Mouse (Mus musculus) C2C12 (cell line): ENCODE results near the gene Mum1.

Experiments used
- CEBPB ChIP-seq: IDR thresholded peaks from one replicate; pipeline ENCODE4 v1.6.1; 2011; ENCODE audit warnings: low read depth, mild to moderate bottlenecking, control low read depth, moderate library complexity
- CTCF ChIP-seq: IDR thresholded peaks from one replicate; pipeline ENCODE4 v1.5.1; 2011; ENCODE audit not compliant: control insufficient read depth, insufficient read depth, insufficient read length
- MAX ChIP-seq: IDR thresholded peaks from one replicate; pipeline ENCODE4 v1.6.1; 2011; ENCODE audit warnings: mild to moderate bottlenecking, control low read depth
- MYOD1 ChIP-seq: IDR thresholded peaks from one replicate; pipeline ENCODE4 v1.6.1; 2011; ENCODE audit warnings: low read depth; ENCODE audit not compliant: control insufficient read depth, insufficient read length
- MYOG ChIP-seq: IDR thresholded peaks from one replicate; pipeline ENCODE4 v1.6.1; 2011; ENCODE audit not compliant: control insufficient read depth, insufficient read length; ENCODE audit errors: extremely low read depth
- USF1 ChIP-seq: IDR thresholded peaks from one replicate; pipeline ENCODE4 v1.6.1; 2011; ENCODE audit warnings: low read depth, mild to moderate bottlenecking, control low read depth, moderate library complexity

GRCm38 (mm10) chr10:80237020-80237419 is 10.8 kb downstream of the Mum1 start:
- no peak for TF ChIP-seq CTCF
- TF ChIP-seq MAX: no peak
- TF ChIP-seq MYOG: no peak
- no peak for TF ChIP-seq USF1
- no peak for TF ChIP-seq MYOD1
- no peak for TF ChIP-seq CEBPB
